Mouse (Mus musculus): ENCODE results near the gene 4930452B06Rik. TPM values are rescaled to one million over a fixed set of nuclear protein-coding genes. Genes with fewer than 3 reads are reported as not detected.

The 4930452B06Rik gene
- not detected in 2 replicates for polyA plus RNA-seq (2012)

DNA sequence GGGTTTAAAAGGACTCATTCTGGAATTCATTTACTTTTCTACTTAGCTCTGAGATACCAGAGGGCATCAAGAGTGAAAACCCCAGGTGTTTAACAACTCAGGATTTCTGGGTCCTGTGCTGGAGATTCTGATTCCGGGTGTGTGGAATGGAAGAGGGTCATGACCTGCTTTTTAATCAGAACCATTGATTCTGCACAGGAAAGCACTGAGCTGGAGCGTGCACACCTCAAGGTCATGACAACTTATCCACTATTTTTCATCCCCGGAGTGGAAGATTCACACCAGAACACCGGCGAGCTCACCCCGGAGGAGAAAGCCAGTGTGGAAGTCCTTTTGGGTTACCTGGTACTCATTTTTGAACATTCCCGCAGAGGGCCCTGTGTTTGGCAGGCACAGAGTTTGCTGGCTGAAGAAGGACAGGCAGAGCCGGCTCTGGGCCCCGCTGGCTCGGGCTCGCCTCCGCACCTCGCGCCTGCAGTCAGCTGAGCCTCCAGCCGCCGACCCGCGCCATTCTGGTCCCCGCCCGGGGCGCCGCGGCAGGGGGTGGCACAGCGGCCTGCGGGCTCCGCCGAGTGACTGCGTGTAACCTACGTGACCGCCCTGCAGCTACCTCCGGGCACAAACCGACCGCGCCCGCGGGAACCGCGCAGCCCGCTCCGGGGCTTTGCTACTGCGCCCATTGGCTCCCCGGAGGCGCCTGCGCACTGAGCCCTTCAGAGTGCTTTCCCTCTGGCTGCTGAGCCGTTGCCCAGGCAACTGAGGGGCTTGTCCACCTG is at the start of gene 4930452B06Rik:
4930452B06Rik (minus strand) TSS at position 605 of the 776 bp plus-strand sequence.
- peak within 1 kb of the TSS; percentile 40 for H3K4me3 ChIP-seq (replicated peaks)
- no peaks in the 10 kb centered on the region for H3K4me1 ChIP-seq (ENCODE audit: control insufficient read depth)
- no peaks in the 10 kb centered on the region for H3K9me3 ChIP-seq (ENCODE audit: control insufficient read depth, low read length)
- no peaks in the 10 kb centered on the region for H3K36me3 ChIP-seq (ENCODE audit: control insufficient read depth)
- peaks cover 4% of the 10 kb centered on the region for H3K27me3 ChIP-seq (ENCODE audit: control insufficient read depth)
- no peak for TF ChIP-seq GATA1 (IDR thresholded peaks at IDR 0.05; ENCODE audit: low read length)
- no peak for TF ChIP-seq TAL1 (IDR thresholded peaks at IDR 0.05; ENCODE audit: low read length)

DNA sequence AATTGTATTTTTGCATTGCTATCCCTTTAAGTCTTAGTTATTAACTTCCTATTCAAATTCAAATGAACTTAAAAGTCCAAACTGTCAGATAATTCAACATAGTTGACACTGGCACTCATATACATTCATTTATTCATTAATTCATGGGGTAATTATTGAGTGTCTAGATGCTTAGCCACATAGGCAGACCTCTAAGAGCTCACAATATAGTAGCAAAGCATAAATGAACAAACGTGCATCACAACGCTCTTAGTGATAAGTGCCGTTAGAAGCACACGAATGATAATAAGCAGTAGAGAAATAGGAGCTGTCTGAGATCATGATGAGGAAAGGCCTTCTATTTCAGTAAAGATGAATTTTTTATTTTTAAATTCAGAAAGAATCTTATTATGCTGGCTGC is 46.6 kb upstream of the 4930452B06Rik start:
- TF ChIP-seq GATA1 (IDR thresholded peaks at IDR 0.05; ENCODE audit: low read length) (no peak), TAL1 (IDR thresholded peaks at IDR 0.05; ENCODE audit: low read length) (no peak)
- Histone ChIP-seq H3K4me1 (ENCODE audit: control insufficient read depth) (no peaks in the 10 kb centered on the region), H3K27me3 (ENCODE audit: control insufficient read depth) (no peaks in the 10 kb centered on the region), H3K9me3 (ENCODE audit: control insufficient read depth, low read length) (peaks cover 2% of the 10 kb centered on the region; the same call in 1 of the 2 replicates), H3K4me3 (replicated peaks) (no peak overlapping the region), H3K36me3 (ENCODE audit: control insufficient read depth) (no peaks in the 10 kb centered on the region)

- no peak for TF ChIP-seq TAL1 (IDR thresholded peaks at IDR 0.05; ENCODE audit: low read length)
- TF ChIP-seq GATA1 (IDR thresholded peaks at IDR 0.05; ENCODE audit: low read length): no peak
- Histone ChIP-seq H3K27me3 (ENCODE audit: control insufficient read depth) (no peaks in the 10 kb centered on the region), H3K36me3 (ENCODE audit: control insufficient read depth) (no peaks in the 10 kb centered on the region), H3K4me1 (ENCODE audit: control insufficient read depth) (no peaks in the 10 kb centered on the region), H3K4me3 (replicated peaks) (no peak overlapping the region), H3K9me3 (ENCODE audit: control insufficient read depth, low read length) (no peaks in the 10 kb centered on the region)
Measured at GRCm38 (mm10) chr14:8689451-8689850, 23.4 kb upstream of the 4930452B06Rik start.

- TF ChIP-seq TAL1 (IDR thresholded peaks at IDR 0.05; ENCODE audit: low read length): no peak
Measured at GRCm38 (mm10) chr14:8688462-8688861, 22.4 kb upstream of the 4930452B06Rik start.

GRCm38 (mm10) chr14:8686185-8686584 is 20.1 kb upstream of the 4930452B06Rik start:
- H3K27me3 ChIP-seq (ENCODE audit: control insufficient read depth): no peaks in the 10 kb centered on the region
- no peak for TF ChIP-seq GATA1 (IDR thresholded peaks at IDR 0.05; ENCODE audit: low read length)
- no peak for TF ChIP-seq TAL1 (IDR thresholded peaks at IDR 0.05; ENCODE audit: low read length)

More at GRCm38 (mm10) chr14:8688462-8688861, 22.4 kb upstream of the 4930452B06Rik start:
- no peaks in the 10 kb centered on the region for H3K27me3 ChIP-seq (ENCODE audit: control insufficient read depth)
- no peak overlapping the region for H3K4me3 ChIP-seq (replicated peaks)
- H3K36me3 ChIP-seq (ENCODE audit: control insufficient read depth): no peaks in the 10 kb centered on the region
- no peaks in the 10 kb centered on the region for H3K9me3 ChIP-seq (ENCODE audit: control insufficient read depth, low read length)
- H3K4me1 ChIP-seq (ENCODE audit: control insufficient read depth): no peaks in the 10 kb centered on the region

GRCm38 (mm10) chr14:8679896-8680295 is 13.9 kb upstream of the 4930452B06Rik start:
- Histone ChIP-seq H3K27me3 (ENCODE audit: control insufficient read depth) (no peaks in the 10 kb centered on the region), H3K4me1 (ENCODE audit: control insufficient read depth) (no peaks in the 10 kb centered on the region), H3K4me3 (replicated peaks) (no peak overlapping the region), H3K36me3 (ENCODE audit: control insufficient read depth) (no peaks in the 10 kb centered on the region), H3K9me3 (ENCODE audit: control insufficient read depth, low read length) (peaks cover 3% of the 10 kb centered on the region; the same call in 1 of the 2 replicates)
- no peak for TF ChIP-seq GATA1 (IDR thresholded peaks at IDR 0.05; ENCODE audit: low read length)
- no peak for TF ChIP-seq TAL1 (IDR thresholded peaks at IDR 0.05; ENCODE audit: low read length)

More at GRCm38 (mm10) chr14:8686185-8686584, 20.1 kb upstream of the 4930452B06Rik start:
- Histone ChIP-seq H3K4me1 (ENCODE audit: control insufficient read depth) (no peaks in the 10 kb centered on the region), H3K4me3 (replicated peaks) (no peak overlapping the region), H3K36me3 (ENCODE audit: control insufficient read depth) (no peaks in the 10 kb centered on the region), H3K9me3 (ENCODE audit: control insufficient read depth, low read length) (no peaks in the 10 kb centered on the region)

DNA sequence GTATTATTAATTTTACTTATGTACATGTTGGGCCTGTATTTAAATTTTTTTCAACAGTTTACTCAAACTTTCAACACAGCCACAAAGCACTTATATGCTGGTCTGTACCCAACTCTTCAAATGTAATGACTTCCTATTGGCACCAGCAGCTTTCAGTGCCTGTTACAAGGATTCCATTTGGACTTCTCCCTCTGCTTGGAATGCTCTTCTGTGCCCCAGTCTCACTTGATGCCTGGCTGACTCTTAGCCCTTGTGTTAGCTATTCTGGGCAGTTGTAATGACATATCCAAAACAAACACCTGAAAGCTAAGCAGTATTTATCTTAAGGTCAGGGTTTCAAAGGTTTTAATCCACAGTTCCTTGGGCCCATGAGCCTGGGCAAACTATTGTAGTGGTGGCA is 5.7 kb downstream of the 4930452B06Rik start:
- Histone ChIP-seq H3K36me3 (ENCODE audit: control insufficient read depth) (no peaks in the 10 kb centered on the region), H3K9me3 (ENCODE audit: control insufficient read depth, low read length) (no peaks in the 10 kb centered on the region), H3K27me3 (ENCODE audit: control insufficient read depth) (no peaks in the 10 kb centered on the region), H3K4me1 (ENCODE audit: control insufficient read depth) (no peaks in the 10 kb centered on the region), H3K4me3 (replicated peaks) (no peak overlapping the region)
- TF ChIP-seq TAL1 (IDR thresholded peaks at IDR 0.05; ENCODE audit: low read length) (no peak), GATA1 (IDR thresholded peaks at IDR 0.05; ENCODE audit: low read length) (no peak)

DNA sequence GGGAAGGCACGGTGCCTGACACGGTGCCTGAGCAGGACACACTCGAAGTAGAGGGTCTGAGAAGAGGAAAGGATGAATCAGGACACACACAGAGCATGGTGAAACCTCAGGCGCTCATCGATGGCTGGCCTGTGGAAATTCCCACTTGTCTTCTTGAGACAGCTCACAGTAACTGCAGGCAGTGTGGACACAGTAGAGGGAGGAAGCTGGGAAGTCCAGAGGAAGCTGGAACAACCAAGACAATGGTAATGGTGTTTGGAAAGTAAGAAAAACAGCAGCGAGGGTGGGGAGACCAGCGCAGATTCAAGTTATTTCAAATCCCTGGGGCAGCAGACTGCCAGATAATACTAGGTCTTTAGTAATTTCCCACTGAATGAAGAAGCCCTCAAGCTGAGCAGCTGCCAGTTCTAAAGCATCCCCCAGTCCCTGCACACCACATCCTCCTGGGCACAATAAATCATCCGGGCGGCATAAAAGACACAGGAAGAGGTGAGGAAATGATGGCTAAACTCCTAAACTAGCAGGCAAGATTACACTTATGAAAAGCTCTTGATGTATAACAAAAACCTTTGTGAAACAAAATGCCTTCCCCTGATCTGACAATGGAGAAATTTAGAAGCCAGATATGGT is 24.3 kb downstream of the 4930452B06Rik start:
- Histone ChIP-seq H3K4me3 (replicated peaks) (no peak overlapping the region), H3K36me3 (ENCODE audit: control insufficient read depth) (no peaks in the 10 kb centered on the region), H3K9me3 (ENCODE audit: control insufficient read depth, low read length) (no peaks in the 10 kb centered on the region), H3K27me3 (ENCODE audit: control insufficient read depth) (no peaks in the 10 kb centered on the region), H3K4me1 (ENCODE audit: control insufficient read depth) (no peaks in the 10 kb centered on the region)
- TF ChIP-seq GATA1 (IDR thresholded peaks at IDR 0.05; ENCODE audit: low read length): no peak
- TF ChIP-seq TAL1 (IDR thresholded peaks at IDR 0.05; ENCODE audit: low read length): no peak

DNA sequence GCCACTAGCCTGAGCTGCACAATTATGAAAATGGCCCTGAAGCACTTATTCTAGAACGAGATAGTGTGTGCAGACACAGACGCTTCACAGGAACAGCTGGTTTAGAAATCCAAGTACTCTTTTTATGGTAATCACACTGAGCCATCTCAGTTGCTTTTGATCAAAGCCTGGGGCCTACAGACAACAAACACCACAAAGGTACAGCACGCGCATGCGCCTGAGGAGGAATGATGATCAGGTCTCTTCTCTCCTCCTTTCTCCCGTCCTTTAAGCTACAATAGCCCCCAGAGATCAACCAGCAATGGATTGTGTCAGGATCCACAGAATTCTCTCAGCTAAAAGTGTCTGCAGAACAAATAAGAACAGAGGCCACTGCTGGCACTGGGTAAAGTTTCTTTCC is 33.8 kb downstream of the 4930452B06Rik start:
- H3K4me1 ChIP-seq (ENCODE audit: control insufficient read depth): no peaks in the 10 kb centered on the region
- TF ChIP-seq TAL1 (IDR thresholded peaks at IDR 0.05; ENCODE audit: low read length) (no peak), GATA1 (IDR thresholded peaks at IDR 0.05; ENCODE audit: low read length) (no peak)
- no peaks in the 10 kb centered on the region for H3K36me3 ChIP-seq (ENCODE audit: control insufficient read depth)
- H3K9me3 ChIP-seq (ENCODE audit: control insufficient read depth, low read length): no peaks in the 10 kb centered on the region
- no peaks in the 10 kb centered on the region for H3K27me3 ChIP-seq (ENCODE audit: control insufficient read depth)
- no peak overlapping the region for H3K4me3 ChIP-seq (replicated peaks)
